In the genomic region with DNA sequence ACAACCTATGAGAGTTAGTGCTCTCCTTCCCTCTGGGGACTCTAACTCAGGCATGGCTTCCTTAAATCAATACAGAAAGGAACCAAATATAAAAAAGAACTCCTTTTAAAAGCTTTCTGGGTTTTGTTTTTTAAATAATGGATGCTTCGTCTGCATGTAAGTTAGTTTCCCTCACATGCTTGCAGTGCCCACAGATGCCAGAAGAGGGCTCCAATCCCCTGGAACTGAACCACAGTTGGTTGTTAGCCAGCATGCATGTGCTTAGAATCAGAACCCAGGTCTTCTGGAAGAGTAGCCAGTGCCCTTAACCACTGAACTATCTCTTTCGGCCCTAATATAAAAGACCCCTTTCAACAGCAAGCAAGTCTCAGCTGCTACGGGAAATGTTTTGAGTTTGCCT, we compare ENCODE assay signal across 12 mouse cellular contexts.
DNase-seq lines count a peak whose midpoint lies in the region; ATAC-seq and TF ChIP-seq lines count a peak whose summit lies in the region.
"Had no signal": no experiment of that assay in that cellular context is flagged by ENCODE, and none has a peak within 500 bp of the region (broad histone marks: within the 10 kb centered on the region; RNA-seq: fewer than 3 reads in every experiment).

No protein-coding gene starts in this region.

- H3K27me3 ChIP-seq in cerebellum, adult 2 months (ENCODE audit: control insufficient read depth, insufficient read depth, low read length): no peaks in the 10 kb centered on the region
- H3K27me3 ChIP-seq: limb, embryonic 12.5 days had no signal

- ATAC-seq in inflammation-experienced regulatory T-cells, adult 6 months: no peak

- no peak overlapping the region for H3K4me3 ChIP-seq in cerebellum, adult 2 months (replicated peaks; ENCODE audit: insufficient read depth, low read depth, low read length)
- H3K4me3 ChIP-seq in layer of hippocampus, adult 2 months: no peak overlapping the region
- H3K4me3 ChIP-seq in embryonic fibroblast, embryonic 13.5 days (ENCODE audit: insufficient read depth, low read length): no peak overlapping the region
- H3K4me3 ChIP-seq: embryonic facial prominence, embryonic 10.5 days; limb, embryonic 12.5 days; midbrain, embryonic 10.5 days had no signal

- H3K4me1 ChIP-seq in cerebellum, adult 2 months (ENCODE audit: control insufficient read depth, insufficient read depth, low read length): no peaks in the 10 kb centered on the region
- H3K4me1 ChIP-seq in embryonic fibroblast, embryonic 13.5 days (ENCODE audit: control insufficient read depth, insufficient read depth, low read length): no peaks in the 10 kb centered on the region
- H3K4me1 ChIP-seq: embryonic facial prominence, embryonic 10.5 days; midbrain, embryonic 10.5 days had no signal

- WGBS in cerebellum, adult 2 months: 98% methylated on average over 3 of the region's 3 CpGs

- no peak for DNase-seq in cerebellum, adult 2 months
- no peak for DNase-seq in cerebellum, adult 9-11 months
- peak in 1 of 2 experiments; percentile 10 for DNase-seq in layer of hippocampus, adult 2 months (ENCODE audit: low spot score in 2 of 2)
- no peak for DNase-seq in layer of hippocampus, adult 8-10 months (ENCODE audit: low spot score in 2 of 2)
- DNase-seq in B cell, adult 2 months: peak; percentile 2 to 3
- DNase-seq in natural killer cell, adult 2 months (ENCODE audit: low spot score in 2 of 2): no peak
- DNase-seq: kidney, postnatal 10 days had no signal

- H3K27ac ChIP-seq in cerebellum, adult 2 months (ENCODE audit: insufficient read depth, low read length): no peak overlapping the region
- no peak overlapping the region for H3K27ac ChIP-seq in layer of hippocampus, adult 2 months
- no peak overlapping the region for H3K27ac ChIP-seq in embryonic fibroblast, embryonic 13.5 days (ENCODE audit: insufficient read depth, low read length)
- H3K27ac ChIP-seq: embryonic facial prominence, embryonic 10.5 days; limb, embryonic 12.5 days; midbrain, embryonic 10.5 days had no signal

- TF ChIP-seq CTCF in cerebellum, adult 2 months (IDR thresholded peaks at IDR 0.05; ENCODE audit: borderline replicate concordance, insufficient read depth, low read depth, low read length): 0 out of 2 replicates have a peak, but pooled peaks have one; percentile 11
- peak; percentile 68 for TF ChIP-seq CTCF in layer of hippocampus, adult 2 months (conservative IDR thresholded peaks at IDR 0.05)
- TF ChIP-seq CTCF in embryonic fibroblast, embryonic 13.5 days (IDR thresholded peaks at IDR 0.05; ENCODE audit: borderline replicate concordance, insufficient read depth, low read length): peak; percentile 2; the same call in 1 of the 2 replicates

- TF ChIP-seq POLR2A in cerebellum, adult 2 months (IDR thresholded peaks at IDR 0.05; ENCODE audit: borderline replicate concordance, insufficient read depth, low read length): no peak
- TF ChIP-seq POLR2A in embryonic fibroblast, embryonic 13.5 days (IDR thresholded peaks at IDR 0.05; ENCODE audit: low read depth, low read length): no peak

Comparison
In these comparisons a context has a peak if more than half of its experiments do, and no peak if none do; other contexts are left out.
1. DNase-seq: peak in B cell, adult 2 months (2 of 2); none in cerebellum, adult 2 months (0 of 2), cerebellum, adult 9-11 months (single experiment), layer of hippocampus, adult 8-10 months (0 of 2) and natural killer cell, adult 2 months (0 of 2).
2. CTCF ChIP-seq: peak in every context shown above with its lines; median percentile 68 in layer of hippocampus, adult 2 months; 11 in cerebellum, adult 2 months; 2 in embryonic fibroblast, embryonic 13.5 days.